Mouse (Mus musculus): Measurements from ENCODE around the gene Fam126b.
"Not testable (repeated sequence)": the region's sequence is repeated elsewhere in the genome, so short reads cannot be mapped to it uniquely, and the experiment has no call there.

Gene Fam126b

DNA sequence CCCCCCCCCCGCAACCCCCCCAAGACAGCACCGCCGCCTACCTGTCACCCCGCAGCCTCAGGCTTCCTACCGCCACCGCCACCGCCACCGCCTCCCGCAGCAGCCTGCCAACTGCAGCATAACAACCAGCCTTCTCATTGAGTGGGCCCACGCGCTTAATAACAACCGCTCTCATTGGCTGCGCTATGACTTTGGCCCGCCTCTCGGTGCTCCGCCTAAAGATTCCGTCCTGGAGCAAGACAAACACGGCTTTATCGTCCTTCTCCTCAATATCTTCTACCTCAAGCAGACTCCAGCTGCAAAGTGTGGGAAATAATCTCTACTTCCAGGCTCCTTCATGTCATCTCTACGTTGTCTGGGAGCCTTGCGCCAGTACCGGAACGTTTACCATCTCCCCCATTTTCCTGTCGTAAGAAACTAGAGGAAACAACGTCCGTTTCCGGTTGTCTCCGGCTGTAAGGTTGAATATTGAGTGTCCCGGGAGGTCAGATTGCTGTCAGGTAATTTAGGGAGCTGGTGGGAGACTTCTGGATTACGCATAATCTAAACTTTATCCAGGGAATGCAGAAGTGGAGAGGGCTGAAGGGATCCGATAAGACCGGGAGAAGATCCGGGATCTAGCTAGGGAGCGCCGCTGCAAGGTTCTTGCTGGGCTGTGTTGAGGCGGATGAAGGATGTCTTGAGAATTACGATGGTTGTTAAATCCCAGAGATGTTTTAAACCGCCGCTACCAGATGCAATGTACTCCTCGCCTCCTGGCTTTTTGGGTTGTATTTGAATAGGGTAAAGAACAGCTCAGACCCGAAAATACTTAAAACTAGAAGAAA lies at the start of gene Fam126b, which contains the start of gene Ndufb3:
TSS of gene Fam126b (minus strand) at position 153 of the 827 bp plus-strand sequence.
TSS of gene Ndufb3 (plus strand) at position 214 of the 827 bp plus-strand sequence.
- peak; percentile 93 for DNase-seq

- not testable (repeated sequence) for DNase-seq
Observed at GRCm38 (mm10) chr1:58628847-58629246, 42.7 kb upstream of the Fam126b start.

DNA sequence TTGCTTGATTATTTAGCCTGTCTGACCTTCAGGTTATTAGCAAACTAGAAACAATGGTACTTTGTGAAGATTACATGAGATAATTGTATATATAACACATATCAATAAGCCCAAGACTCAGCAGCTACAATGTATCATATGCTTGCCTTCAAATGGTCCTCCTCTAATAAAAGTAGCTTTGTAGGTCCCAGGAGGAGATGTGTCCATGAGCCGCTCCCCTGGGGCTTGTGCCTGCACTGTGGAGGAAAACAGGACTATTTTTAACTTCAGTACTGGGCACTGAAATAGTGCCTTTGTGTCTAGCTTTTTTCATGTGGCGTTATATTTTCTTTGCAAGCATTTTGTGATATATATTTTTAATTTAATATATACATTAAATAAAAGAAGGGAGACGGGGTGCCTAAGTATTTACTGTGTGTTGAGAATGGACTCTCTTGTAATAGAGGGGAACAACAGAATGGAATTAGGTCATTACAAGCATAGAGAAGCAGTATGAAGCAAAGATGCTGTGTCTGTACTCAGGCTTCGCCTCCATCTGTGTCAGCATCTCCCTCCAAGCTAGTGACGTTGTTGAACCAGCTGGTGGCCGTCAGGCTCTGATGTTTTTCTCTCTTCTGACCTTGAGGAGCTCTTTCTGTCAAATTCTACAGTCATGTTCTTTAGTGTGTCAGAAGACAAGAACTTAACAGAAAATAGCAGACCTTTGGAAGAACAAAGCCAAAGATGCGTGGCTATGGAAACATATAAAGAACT lies 36.0 kb upstream of the Fam126b start:
- DNase-seq: peak; percentile 64

- DNase-seq: no peak
Observed at GRCm38 (mm10) chr1:58621251-58621650, 35.1 kb upstream of the Fam126b start.

DNA sequence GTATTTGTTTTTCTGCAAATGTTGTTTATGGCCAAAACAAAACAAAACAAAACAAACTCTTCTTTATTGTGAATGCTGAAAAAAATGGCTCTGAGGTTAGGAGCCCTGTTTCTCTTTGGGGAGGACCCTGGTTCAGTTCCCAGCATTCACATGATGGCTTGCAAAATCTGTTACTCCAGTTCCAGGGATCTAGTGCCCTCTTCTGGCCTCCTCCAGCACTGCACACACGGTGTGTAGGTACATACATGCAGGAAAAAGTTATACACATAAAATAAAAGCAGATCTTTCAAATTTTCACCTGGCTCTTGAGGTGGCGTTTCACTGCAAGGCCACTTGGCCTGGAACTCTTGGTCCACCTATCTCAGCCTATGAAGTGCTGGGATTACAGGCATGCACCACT lies 32.6 kb upstream of the Fam126b start:
- no peak for DNase-seq

DNA sequence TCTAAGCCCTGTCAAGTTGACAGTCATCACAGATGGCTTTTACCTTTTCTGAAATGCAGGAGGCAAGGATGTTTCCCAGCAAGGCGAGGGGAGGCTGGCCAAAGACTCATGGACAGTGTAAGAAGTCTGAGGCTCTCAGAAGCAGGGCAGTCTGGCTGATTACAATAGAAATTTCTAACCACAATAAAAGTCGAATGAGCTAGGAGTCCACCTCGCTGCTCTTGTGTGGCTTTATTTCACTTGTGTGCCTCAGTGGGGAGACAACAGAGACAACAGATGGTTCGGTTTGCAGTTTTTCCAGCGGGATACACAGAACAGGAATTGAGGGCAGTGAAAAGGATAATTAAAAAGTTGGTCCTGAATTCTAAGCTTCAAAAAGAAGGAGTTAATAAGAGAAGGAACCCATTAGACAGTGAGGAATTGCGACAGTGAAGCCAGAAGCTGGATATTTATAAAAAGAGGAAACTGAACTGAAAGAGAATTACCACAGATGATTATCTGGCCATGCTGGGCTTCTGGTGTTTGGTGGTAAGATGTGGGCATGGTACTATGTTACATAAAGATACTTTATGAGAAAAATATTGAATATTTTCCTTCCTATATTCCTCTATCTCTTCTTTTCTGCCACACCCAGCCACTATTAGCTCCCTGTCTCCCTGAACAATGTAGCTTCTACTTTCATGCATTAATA lies 32.0 kb upstream of the Fam126b start:
- DNase-seq: peak; percentile 27

GRCm38 (mm10) chr1:58617076-58617475 lies 31.0 kb upstream of the Fam126b start:
- DNase-seq: no peak

DNA sequence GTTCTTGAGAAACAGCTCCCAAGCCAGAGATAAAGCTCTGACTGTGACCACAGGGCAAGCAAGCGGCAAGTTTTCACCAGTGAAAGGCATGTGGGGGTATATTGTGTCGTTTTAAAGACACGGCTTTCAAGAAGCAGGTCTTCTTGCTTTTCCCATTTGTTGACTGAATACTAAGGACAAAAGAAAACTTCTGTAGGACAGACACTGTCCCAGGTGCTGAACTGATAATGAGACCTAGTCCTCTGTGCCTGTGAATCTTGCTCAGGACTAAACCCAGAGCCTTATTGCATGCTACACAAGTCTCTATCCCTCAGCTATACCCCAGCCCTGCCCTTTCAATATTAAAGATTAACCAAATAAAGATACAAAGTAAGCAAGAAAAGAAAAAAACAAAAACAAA lies 30.1 kb upstream of the Fam126b start:
- DNase-seq: no peak

DNA sequence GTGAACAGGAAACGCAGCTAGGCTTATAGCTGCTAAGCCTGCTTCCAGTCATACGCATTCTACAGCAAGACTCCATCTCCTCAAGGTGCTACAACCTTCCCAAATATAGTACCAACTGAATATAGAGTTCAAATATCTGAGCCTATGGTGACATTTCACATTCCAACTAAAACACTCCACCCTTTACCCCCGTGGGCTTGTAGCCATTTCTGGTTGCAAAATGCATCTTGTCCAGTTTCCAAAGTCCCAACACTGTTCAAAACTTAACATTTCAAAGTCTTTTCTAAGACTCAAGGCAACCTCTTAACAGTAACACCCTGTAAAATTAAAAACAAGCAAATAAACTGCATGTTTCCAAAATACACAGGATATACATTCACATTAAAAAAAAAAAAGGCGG lies 29.0 kb upstream of the Fam126b start:
- no peak for DNase-seq

DNA sequence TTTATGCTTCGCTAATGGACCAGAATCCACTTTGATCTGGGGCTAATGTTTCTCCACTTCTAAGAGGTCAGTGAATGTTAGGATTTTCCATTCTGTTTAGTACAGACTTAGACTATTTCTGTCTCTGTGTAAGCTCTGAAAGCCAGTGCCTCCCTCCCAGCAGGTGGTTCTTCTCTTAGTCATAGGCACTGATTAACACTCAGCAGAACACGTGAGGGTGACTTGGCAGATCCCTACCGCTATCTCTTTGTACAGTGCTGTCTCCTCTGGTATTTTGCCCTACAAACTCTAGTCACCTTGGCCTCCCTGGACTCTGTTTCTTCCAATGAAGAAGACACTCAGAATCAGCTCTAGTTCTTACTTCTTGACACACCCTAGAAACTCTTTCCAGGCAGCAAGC lies 28.3 kb upstream of the Fam126b start:
- DNase-seq: no peak

DNA sequence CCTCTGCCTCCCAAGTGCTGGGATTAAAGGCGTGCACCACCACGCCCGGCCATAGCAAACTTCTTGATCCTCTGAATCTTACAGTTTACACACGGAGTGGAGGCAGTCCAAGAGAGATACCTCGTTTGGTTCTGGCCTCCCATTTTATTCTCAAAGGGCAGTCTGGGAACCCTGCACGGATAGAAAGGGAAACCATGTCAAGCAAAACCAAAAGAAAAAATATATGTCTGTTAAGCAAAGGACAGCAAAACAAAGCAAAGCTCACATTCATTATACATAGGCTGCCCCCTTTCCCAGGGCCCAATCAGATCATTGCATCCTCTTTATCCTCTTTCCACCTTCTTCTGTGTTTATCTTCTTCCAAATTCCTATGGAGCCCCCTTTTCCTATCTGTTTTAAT lies 27.7 kb upstream of the Fam126b start:
- no peak for DNase-seq

DNA sequence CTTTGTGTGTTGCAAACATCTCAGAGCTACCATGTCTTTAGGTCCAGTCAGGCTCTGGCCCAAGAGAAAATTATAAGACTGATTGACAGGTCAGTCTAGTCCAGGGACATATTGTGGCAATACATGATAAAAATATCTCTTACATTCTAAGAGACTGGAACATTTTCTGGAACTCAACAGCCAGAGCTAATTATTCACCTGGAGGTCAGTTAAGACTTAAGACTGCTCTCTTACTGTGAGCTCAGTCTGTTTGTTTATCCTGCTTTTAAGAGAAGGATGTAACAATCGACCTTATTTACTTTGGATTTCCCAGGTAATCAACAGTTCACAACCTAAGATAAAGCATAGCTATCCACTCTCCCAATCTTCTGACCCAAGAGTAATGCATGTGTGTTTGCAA lies 24.5 kb upstream of the Fam126b start:
- DNase-seq: no peak

- no peak for DNase-seq
Observed at GRCm38 (mm10) chr1:58610166-58610565, 24.0 kb upstream of the Fam126b start.

DNA sequence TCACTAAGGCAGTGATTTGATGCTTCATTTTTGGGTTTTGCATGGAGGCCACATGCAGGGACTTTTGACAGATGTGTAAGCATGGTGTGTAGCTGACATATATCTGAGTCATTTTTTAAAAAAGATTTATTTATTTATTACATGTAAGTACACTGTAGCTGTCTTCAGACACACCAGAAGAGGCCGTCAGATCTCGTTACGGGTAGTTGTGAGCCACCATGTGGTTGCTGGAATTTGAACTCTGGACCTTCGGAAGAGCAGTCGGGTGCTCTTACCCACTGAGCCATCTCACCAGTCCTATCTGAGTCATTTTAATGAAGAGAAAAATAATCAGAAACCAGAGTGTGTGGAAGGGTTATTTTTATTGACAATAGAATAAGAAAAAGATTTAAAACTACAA lies 23.5 kb upstream of the Fam126b start:
- DNase-seq: not testable (repeated sequence)

GRCm38 (mm10) chr1:58603738-58604137 lies 17.6 kb upstream of the Fam126b start:
- DNase-seq: no peak

DNA sequence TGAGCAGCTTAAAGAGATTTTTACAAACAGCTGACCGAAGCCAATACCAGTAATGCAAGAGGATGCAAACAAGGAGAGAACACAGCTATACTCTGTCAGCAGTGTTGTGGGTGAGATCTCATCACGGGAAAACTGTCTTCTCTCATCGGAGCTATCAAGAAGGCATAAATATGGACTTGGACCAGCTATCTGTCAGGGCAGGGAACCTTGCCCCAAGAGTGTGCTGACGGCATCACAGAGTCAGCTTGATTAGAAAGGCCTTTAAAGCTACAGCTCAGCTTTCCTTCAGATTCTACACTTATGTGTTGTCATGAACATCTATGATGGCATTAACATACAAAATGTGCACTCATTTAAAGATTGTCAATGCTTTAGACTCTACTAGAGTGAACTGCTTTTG lies 16.6 kb upstream of the Fam126b start:
- DNase-seq: no peak

- DNase-seq: no peak
Observed at GRCm38 (mm10) chr1:58587491-58587890, 1.4 kb upstream of the Fam126b start.

DNA sequence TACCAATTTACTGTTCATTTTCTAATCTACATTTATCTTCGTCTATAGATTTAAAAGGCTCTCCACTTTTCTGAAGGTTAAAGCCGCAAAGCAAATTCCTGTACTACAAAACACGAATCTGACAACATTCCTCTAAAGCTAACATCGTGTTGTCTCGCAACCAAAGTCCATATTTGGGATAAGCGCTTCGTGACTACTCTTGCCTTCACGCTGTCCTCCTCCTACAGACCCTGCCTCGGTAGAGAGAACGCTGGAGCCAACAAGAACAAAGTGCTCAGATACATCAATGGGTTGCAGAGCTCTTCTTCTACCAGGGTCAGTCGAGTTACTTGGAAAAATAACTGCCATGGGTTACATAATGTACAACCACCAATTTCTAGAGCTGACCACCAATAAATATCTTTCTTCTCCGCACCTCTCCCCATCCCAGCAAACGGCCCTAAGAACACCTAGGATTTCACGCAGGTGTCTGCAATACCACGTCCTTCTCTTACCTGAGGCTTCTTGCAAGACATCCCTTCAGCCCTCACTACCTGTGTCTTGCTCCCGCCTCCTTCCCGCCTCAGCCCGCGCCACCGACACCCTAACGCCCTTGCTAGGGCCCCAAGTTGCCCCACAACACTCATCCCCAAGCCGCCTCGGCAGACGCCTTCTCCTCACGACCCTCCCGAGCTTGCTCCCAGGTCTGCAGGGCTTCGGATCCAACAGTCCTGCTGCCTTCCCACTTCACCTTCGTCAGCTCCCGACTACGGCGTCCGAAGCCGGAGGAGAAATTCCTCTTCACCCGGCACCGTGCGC lies 551 bp downstream of the Fam126b start:
- no peak for DNase-seq

- no peak for DNase-seq
Observed at GRCm38 (mm10) chr1:58584271-58584670, 1.9 kb downstream of the Fam126b start.

DNA sequence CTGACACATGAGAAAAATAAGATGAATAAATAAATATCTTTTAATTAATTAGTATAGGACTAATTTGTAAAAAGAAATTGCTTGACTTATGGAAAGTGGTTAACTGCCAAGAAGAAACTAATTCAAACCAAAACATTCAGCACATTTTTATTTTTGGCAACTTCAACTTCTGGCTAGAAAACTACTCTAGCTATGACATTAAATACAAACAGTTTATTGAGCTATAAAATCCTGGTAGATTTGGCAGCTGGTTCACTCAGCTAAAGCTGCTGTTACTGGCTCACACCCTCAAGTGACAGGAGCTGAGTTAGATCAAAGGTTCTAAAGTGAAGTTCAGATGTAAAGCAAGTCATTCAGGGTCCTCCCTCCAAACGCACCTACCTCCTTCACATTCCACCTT lies 3.5 kb downstream of the Fam126b start:
- DNase-seq: no peak

GRCm38 (mm10) chr1:58579179-58579578 lies 6.9 kb downstream of the Fam126b start:
- DNase-seq: no peak

DNA sequence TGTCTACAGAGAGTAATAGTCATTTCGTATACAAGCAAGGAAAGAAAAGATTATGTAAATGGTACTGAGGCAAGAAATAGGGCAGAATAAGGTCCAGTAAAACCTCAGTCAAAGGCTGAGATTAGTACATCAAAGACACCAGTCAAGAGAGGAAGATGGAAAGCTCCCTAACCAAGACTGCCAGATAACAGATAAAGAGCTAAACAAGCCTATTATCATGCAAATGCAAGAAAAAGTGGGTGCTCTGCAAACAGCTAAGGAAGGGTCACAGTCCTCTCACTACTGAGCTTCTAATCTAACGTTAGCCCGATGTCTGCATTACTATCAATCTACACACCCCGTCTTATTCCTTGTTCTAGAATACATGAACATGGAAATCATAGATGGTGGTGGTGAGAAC lies 15.7 kb downstream of the Fam126b start:
- no peak for DNase-seq
